Mouse (Mus musculus) spleen, postnatal 36 days (tissue): ENCODE data around the gene AA467197.

Experiments used
- DNase-seq, 2 experiments: peaks; one replicate each; pipeline ENCODE4 v3.0.0; 2022; ENCODE audit warnings: low spot score in 2 of 2, mixed read lengths in 1 of 2

AA467197 gene

DNA sequence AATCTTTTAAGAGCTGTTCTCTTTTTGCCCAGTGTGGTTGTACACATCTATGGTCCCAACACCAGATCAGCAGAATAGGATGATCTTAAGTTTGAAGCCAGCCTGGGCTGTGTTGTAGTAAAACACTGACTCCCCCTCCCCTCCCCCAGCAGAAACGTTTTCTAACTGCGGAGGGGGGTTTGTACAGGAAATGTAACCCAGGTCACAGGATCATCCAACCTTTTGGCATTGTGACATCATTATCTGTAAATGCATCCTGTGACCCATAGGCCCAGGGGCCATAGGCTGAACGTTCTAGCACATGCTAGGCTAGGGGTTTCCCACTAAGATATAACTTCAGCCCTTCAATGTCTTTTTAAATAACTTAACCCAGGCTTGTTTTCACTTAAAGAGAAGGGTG, at the start of gene AA467197:
Gene AA467197 (plus strand): TSS at position 301 of the 400 bp plus-strand sequence.
- no peak for DNase-seq

DNA sequence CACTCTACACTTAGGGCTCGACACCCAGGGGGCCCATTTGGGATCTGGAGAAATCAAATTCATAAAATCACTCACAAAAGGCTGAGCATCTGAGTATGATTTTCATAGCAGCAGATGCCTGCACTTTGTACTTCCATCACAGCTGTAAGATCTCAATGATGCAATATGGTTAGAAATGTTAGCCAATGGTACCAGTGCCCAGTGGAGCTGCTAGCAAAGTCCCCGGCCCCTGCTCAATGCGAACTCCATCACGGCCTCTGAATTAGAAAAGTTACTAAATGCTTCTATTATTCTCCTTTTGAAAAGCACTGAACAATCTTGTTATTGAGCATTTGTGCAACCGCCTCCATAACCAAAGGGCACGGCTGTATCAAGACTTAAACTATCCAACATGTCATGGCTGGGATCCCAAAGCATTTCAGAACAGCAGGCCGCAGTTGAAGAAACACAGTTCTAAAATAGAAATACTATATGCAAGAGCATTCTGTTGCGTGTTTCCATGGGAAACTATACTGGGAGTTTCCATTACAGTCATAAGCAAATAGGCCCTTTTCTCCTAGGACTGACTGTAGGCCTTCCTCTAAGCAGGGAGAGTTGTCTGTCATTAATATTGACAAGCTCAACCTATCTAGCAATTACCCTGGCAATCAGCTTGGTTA, 48.8 kb upstream of the AA467197 start:
- no peak for DNase-seq

DNA sequence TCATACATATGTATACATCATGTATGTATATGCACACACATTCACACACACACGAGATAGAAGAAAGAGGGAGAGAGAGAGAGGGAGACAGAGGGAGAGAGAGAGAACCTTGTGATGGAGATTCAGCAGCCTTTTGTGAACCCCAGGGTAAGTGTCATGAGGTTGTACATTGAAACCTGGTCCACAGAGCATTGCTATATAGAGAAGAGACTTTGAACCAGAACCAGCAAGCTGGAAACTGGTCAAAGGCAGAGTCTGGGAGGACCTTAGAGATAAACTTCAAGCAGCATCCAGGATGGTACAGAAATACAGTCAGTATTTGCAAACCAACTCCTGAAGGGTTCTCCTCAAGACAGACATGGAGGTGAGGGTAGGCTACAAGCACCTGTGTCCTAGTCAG, 46.4 kb upstream of the AA467197 start:
- no peak for DNase-seq

DNA sequence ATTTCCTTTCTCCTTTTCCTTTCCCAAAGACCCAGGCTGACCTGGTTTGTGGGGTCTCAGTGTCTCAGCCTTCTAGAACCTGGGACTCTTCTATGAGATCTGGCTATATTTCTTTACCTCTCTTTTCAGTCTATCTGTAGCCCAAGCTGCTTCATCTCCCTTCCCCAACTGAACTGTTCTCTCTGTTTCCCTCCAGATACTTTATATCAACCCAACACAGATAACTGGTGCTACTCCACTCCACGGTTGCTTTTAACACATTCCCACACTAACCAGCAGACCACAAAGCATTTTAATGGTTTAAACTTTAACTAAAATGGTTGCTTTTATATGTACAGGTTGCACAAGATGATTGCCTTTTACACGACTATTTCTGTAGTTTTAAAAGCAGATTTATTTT, 45.6 kb upstream of the AA467197 start:
- no peak for DNase-seq

DNA sequence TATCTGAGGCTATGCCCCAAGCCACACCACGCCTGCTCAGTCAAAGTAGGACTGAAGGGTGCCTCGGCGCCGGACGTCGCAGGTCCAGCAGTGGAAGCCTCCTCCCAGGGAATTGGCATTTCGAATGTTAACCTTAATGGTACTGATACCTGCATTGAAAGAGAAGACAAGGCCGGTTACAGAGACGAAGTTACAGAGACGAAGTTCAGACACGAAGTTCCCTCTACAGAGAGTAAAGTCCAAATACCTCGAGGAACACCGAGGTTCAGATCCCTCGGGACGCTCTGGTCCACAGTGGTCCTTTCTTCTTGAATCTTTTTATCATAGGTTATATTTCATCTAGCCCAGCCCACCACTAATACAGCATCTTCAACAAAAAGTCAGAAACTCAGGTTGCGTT, 41.3 kb upstream of the AA467197 start:
- DNase-seq: no peak

DNA sequence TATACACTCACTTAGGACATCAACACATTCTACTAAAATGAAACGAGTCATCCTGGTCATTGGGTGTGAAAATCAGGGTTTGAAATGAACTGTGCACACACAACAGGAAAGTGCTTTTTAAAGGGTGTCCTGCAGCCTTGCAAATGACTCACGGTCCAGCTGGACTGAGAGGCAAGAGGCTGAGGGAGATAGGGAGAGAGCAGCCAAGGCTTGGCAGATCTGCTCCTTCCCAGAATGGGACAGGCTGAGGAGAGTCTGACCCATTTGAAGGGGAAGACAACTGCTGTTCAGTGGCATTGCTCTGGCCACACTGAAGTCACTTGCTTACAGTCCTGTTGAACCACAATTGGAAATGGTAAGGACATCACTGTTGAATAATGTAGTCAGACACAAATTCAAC, 37.0 kb upstream of the AA467197 start:
- no peak for DNase-seq

DNA sequence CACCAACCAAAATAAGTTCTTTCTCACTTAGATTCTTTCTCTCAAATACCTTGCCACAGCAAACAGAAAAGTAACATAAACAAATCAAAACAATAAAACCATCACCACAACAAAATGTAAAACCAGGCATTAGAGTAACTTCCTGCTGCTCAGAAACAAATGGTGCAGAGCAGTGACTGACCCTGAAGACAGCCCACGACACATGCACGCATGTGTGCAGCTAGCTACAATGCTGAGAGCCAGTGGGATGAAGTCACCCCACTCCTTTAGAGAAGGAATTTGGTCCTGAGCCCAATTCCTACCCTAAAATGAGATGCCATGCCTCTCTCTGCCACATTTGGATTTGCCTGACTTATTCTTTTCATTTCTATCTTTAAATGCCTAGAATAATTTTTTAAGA, 35.4 kb upstream of the AA467197 start:
- DNase-seq: no peak

DNA sequence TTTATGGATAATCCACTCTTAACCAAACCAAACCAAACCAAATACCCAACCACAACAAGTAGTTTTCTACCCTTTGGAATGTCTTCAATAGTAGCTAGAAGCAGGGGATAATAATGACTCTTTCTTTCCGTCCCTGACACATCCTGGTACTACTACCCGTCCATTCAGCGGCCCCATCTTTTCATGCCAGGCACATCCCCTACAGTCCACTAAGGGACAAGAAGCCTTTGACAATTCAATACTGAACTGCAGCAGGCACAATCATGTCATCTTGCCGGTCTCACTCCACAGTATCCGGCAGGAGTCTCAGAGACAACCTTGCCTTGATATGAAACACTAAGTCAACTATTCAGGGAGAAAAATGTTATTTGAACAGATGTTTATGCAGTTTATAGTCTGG, 31.0 kb upstream of the AA467197 start:
- no peak for DNase-seq

DNA sequence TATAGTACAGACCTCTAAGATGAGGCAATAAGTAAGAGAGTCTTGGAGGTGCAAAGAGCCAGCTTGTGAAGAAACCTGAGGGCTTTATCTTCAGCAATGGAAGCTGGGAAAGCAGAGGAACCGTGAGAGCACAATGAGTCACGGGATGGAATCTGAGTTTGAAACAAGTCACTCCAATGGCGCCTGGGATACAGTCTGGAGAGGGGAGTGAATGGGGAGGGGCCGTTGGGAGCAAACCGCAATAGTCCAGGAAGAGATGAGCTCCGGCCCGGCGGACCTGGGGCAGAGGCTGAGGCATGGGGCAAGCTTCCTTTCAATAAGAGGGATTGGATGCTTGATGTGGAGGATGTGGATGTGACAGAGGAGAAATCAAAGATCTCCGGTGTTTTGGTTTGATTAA, 28.0 kb upstream of the AA467197 start:
- DNase-seq: no peak

DNA sequence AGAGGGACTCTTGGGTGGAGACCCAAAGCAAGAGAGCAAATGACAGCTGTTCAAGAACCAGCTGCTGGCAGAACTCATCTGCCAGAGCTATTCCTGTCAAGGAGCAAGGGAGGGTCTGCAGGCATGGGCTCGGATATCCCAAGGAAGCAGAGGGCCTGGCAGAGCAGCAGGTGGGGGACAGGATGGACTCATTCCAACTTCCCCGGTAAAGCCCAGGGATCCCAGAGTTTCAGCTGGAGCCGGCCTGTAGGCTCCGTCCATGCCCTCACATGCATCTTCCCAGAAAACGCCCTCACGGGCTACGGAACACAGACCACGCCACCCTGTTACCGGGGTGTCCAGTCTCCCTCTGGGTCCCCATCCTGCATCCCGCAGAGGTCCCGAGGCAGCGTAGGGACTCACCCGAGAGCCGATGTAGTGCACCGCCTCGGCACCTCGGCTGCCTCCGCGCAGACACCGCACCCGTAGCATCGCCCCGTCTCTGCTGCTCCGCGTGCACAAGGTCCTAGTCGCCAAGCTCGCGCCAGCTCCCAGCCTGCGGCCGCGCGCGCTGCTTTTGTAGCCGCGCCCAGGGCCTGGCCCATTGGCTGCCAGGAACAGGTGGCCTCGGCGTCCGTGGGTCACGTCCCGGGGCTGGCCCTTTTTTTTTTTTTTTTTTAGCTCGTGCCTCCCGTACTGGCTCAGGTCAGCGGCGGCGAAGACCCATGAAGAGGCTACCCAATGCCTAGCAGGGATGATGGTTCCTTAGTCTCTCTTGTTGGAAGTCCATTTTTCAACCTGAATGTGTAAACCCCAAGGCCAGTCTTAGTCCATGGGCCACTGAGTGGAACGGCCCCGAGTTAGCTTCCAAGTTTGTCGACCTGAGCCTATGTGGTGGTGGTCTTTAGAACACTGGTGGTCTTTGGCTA, 25.8 kb upstream of the AA467197 start, which contains the start of gene Gatm:
Gene Gatm (minus strand): TSS at position 558 of the 908 bp plus-strand sequence.
- DNase-seq: peak; percentile 46 to 55

DNA sequence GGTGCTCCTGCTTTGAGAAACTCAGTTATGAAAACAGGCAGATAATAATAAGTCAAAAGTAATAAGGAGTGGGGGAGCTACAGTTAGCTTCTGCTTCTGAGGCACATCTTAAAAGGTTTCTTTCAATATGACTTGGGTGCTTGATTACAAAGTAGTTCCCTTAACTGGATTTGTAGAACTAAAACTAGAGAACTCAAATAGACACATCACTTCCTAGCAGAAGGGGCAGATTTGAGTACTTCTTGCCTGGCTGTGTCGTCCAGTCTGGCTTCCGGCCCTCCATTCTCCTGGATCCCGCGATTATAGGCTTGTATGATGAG, 25.2 kb upstream of the AA467197 start:
- no peak for DNase-seq

DNA sequence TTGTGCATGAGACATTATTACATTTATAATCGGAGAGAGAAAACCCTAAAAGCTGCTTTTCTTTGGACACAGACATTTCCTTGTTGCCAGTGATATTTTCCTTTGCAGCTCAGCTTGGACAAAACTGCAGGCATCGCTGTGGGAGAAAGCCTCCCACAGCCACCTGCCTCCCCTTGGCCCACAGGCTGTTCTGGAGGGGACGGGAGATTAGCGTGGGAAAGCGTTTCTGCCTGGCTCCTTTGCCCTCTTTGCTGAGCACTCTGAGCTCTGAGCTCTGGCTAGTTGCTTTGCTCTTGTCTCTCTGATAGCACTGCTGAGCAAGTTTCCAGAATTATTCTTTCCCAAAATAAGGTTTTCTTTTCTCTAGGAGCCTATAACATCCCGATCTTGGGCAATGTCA, 20.5 kb upstream of the AA467197 start:
- DNase-seq: no peak

DNA sequence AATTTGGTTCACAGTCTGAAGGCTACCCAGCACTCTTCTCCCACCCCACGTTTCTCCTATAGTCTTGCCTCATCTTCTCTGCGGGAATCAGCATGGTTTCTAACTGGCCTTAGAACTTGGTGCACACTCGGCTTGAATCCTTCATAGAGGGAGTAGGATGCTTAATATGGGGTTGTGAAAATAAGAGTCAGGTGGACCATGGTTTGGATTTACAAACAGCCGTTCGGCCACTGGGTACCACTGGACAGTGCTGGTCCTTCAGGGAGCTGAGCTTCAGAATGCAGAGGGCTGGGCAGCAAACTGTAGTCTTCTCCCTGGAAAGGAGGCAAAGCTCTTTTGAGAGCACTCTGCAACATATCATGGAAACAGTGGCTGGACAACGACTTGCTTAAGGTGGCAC, 19.0 kb upstream of the AA467197 start:
- no peak for DNase-seq

DNA sequence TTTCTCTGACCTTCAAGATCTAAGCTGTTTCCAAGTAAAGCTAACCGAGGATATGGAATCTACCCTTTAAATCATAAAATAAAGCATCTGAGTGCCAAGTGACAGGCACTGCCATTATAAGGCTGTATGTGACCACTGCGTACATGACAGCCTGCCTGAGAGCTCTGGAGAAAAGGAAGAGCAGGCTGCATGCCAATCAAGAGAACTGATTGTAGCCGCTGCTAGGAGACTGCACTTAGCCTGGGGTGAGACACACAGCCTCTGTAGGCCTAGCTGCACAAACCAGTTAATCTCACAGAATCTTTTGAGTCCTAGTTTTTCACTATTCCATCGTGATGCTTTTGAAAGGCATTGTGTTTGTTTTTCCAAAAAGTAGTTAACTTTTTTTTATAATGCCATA, 18.1 kb upstream of the AA467197 start:
- DNase-seq: no peak

DNA sequence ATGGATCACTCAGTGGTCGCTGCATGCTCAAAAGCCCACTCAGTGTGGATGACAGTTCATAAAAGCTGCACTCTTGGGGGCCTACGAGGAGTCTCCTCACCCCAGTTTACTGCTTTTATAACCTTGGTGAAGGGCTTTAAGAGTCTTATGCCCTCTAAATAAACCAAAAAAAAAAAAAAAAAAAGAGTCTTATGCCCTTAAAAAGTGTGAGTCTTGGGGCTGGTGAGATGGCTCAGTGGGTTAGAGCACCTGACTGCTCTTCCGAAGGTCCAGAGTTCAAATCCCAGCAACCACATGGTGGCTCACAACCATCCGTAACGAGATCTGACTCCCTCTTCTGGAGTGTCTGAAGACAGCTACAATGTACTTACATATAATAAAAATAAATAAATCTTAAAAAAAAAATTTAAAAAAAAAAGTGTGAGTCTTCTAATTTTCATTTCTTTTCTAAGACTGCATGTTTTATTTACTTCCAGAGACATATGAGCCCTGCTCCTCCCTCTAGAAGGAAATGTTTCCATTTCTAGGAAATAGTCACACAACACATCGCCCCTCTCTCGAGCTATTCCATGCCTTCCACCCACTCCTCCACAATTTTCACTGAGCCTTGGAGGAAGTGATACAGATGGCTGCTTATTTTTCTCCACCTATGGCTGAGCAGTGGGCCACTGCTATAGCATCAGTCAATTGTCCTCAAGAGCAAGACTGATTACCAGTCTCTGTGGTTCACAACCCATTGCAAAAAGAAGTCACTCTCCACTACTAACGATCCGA, 15.3 kb upstream of the AA467197 start:
- DNase-seq: no peak

DNA sequence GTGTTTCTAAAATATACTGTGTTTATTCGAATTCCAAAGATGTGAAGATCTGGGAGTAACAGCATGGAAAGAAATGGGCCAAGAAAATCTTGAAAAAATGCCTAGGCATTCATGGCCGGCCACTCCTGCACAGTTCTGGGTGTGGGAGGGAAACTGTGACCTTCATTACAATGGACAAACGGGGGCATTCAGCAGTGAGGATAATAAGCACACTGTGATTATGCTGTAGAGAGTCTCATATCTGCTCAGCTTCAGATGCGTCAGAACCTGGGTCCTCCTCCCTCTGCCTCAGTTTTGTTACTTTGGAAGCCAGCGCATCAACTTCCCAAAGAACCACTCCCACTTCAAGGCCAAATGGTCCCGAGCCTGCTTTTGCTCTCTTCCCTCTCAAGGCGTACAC, 10.9 kb upstream of the AA467197 start:
- no peak for DNase-seq

DNA sequence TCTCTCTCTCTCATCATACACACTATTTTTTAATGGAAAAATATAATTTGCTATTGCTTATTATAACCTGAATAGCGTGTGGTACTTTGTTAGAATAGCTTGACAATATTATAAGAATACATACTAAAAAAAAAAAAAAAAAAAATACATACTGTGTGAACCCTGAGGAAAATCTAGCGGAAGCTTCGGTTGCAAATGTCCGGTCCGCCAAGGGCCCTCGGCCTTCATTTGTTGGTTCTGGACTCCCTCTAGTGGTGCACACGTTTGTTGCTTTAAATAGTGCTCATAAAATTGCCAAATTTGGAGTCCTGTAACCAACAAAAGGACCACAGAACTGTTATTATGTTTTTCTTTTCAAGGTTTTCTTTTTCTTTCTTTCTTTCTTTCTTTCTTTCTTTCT, 7.8 kb upstream of the AA467197 start:
- peak; percentile 71 to 84 for DNase-seq

DNA sequence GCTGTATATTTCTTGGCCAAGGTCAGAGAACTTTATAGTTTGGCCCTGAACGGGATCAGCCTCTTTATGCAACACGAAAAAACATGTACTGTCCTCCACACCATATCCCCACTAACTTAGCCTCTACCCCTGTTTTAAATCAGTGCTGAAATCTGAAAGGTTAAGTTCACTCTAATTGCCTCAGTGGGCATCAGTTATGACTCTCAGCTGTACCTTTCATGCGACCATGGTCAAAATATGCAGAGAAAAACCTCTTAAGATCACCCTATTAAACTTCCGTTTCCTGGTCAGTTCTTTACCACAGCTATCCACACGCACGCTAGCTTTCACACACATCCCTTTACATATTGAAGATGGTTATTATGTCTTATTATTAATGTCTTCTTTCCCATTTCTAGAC, 6.9 kb upstream of the AA467197 start:
- no peak for DNase-seq

DNA sequence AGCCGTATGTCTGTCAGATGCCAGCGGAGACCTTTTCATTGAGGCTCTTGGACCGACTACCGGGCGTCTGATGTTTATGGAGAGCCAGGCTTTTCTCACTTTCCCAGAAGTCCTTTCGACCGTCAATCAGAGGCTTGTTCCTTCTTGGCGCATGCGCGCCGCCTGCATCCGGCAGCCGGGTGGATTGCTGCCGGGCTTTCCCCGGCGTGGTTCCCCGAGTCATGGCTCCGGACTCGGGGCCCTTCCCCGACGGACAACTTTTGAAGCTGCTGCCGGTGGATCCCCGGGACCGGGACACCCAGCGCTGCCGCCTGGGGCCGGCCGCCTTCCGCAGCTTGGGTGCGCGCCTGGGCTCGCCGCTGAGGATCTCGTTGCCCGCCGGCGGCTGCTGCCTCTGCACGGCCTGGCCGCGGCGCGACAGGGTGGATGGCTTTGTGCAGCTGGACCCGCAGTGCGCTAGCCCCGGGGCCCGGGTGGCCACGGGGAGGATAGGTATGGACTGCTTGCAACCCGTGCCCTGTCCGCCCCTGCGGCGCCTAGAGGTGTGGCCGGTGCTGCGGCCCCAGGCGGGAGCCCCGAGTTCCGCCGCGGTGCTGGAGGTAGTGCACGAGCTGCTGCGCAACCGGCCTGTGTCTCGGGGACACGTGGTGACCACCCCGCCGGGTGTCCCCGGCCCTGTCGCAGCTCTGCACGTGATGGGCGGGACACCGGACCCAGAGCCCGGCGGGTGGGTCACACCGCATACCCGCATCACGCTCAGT, 6.1 kb upstream of the AA467197 start:
- peak; percentile 89 for DNase-seq

DNA sequence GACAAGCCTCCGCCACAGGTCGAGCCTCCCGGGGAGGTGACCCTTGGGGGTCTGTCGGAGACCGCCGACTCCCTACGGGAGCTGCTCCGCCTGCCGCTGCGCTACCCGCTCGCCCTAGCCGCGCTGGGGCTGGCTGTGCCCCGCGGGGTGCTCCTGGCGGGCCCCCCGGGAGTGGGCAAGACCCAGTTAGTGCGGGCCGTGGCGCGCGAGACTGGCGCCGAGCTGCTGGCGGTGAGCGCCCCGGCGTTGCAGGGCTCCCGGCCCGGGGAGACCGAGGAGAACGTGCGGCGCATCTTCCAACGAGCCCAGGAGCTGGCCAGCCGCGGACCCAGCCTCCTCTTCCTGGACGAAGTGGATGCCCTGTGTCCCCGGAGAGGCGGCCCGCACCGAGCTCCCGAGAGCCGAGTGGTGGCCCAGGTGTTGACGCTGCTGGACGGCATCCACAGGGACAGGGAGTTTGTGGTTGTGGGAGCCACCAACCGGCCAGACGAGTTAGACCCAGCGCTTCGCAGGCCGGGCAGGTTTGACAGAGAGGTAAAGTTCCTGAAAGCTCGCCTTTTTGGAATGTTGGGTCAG, 5.5 kb upstream of the AA467197 start:
- DNase-seq: peak in 1 of 2 experiments; percentile 3

DNA sequence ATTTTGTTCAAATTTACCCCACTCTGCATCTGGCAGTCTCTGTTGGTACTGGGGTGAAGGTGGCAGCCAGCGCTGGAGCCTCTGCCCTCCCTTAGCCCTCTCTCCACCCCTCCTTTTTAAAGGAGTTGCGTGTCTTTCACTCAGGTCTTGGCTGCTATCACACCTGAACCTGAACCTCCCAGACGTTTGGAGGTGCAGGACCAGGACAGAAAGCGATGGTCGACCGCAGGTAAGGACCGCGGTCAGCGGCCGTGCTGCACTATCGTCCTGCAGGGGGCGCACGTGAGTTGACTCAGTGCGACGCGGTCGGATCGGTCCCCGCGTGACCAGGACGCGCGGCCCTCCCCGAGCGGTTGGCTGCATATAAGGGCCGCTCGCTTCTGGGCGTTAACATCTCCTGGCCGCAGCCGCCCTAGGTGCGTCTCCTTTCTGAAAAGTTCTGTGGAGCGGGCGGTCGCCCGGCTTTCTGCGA, 776 bp downstream of the AA467197 start:
- DNase-seq: peak; percentile 58 to 68
